Mouse (Mus musculus) G1E (cell line): Measurements from ENCODE around the gene Sycp2. TPM values are rescaled to one million over a fixed set of nuclear protein-coding genes. Genes with fewer than 3 reads are reported as not detected.

Experiments used
- ATAC-seq: 2 replicates; pipeline ENCODE4 v1.8.0; 2016; ENCODE audit warnings: mild to moderate bottlenecking; ENCODE audit not compliant: insufficient number of reproducible peaks, poor library complexity, low FRiP score, severe bottlenecking; ENCODE audit errors: extremely low read depth
- DNase-seq: peaks from one replicate; pipeline ENCODE4 v3.0.0; 2012; ENCODE audit warnings: low spot score
- H3K27me3 ChIP-seq: 2 replicates; pipeline ENCODE4 v1.6.1; 2012; ENCODE audit warnings: mild to moderate bottlenecking, low read length, inconsistent platforms; ENCODE audit not compliant: insufficient read depth
- H3K36me3 ChIP-seq: replicated peaks from 2 replicates; pipeline ENCODE3; 2012; ENCODE audit warnings: mild to moderate bottlenecking, inconsistent platforms
- H3K4me1 ChIP-seq: 2 replicates; pipeline ENCODE4 v1.6.1; 2012; ENCODE audit warnings: low read depth, low read length, inconsistent platforms, mixed read lengths; ENCODE audit not compliant: insufficient read depth
- H3K4me3 ChIP-seq: 2 replicates; pipeline ENCODE4 v1.5.1; 2012; ENCODE audit warnings: low read depth, mild to moderate bottlenecking, inconsistent platforms, low read length, moderate library complexity, mixed read lengths
- H3K9me3 ChIP-seq: replicated peaks from 2 replicates; pipeline ENCODE4 v1.6.1; 2012; ENCODE audit warnings: inconsistent platforms
- CTCF ChIP-seq: IDR thresholded peaks from 2 replicates; pipeline ENCODE4 v1.5.1; 2012; ENCODE audit warnings: low read depth, low read length, inconsistent platforms, mixed read lengths
- GATA1 ChIP-seq: IDR thresholded peaks from 2 replicates; pipeline ENCODE4 v1.6.1; 2012; ENCODE audit warnings: borderline replicate concordance, low read length, inconsistent platforms, mixed read lengths
- GATA2 ChIP-seq: IDR thresholded peaks from 2 replicates; pipeline ENCODE4 v1.6.1; 2012; ENCODE audit warnings: low read depth, low read length, inconsistent platforms, borderline replicate concordance
- POLR2AphosphoS5 ChIP-seq: IDR thresholded peaks from 2 replicates; pipeline ENCODE4 v1.6.1; 2012; ENCODE audit warnings: low read depth, low read length, inconsistent platforms; ENCODE audit not compliant: insufficient replicate concordance
- TAL1 ChIP-seq: conservative IDR thresholded peaks from 2 replicates; pipeline ENCODE4 v1.6.1; 2012; ENCODE audit warnings: low read depth, low read length, inconsistent platforms, mixed read lengths
- polyA plus RNA-seq: library from polyadenylated mRNA; stranded (reverse); fragments of >175 nt; gene quantifications from 2 replicates; pipeline ENCODE4 v1.2.3, GENCODE M21; 2012
- total RNA-seq, 2 experiments: library from RNA; stranded (forward) in 1 of 2; stranded (reverse) in 1 of 2; fragments of 200-1000 nt in 1 of 2; fragments of >200 nt in 1 of 2; fragmentation: Nextera tagmentation in 1 of 2; gene quantifications; 2 replicates each; pipeline ENCODE4 v1.2.3; 2014 to 2017

The Sycp2 gene
- total and polyA plus RNA-seq, 3 experiments, result not detected

DNA sequence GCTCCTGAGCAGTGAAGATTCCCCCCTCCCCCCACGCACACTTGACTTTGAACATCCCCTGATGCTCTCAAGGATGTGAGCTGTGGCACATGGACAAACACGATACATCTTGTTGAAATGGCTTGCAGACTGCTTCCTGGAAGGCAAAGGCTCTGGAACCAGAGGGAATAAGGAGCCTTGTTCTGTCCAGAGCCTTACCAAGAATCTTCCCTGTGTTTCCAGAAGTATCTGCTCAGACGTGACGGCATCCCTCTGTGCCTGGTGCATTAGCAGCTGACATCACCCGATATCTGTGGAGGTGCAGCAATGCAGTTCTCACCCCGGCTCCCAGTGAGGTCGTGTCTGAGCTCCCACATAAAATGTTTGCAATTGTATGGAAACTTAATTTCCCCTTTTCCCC is 87.7 kb downstream of the Sycp2 start:
- Histone ChIP-seq H3K4me3 (no peak overlapping the region), H3K9me3 (peaks cover 99% of the 10 kb centered on the region), H3K36me3 (no peaks in the 10 kb centered on the region), H3K4me1 (no peaks in the 10 kb centered on the region), H3K27me3 (no peaks in the 10 kb centered on the region)
- ATAC-seq (no peak), DNase-seq (no peak)
- TF ChIP-seq CTCF (no peak), GATA1 (no peak), TAL1 (no peak), POLR2AphosphoS5 (no peak), GATA2 (no peak)

DNA sequence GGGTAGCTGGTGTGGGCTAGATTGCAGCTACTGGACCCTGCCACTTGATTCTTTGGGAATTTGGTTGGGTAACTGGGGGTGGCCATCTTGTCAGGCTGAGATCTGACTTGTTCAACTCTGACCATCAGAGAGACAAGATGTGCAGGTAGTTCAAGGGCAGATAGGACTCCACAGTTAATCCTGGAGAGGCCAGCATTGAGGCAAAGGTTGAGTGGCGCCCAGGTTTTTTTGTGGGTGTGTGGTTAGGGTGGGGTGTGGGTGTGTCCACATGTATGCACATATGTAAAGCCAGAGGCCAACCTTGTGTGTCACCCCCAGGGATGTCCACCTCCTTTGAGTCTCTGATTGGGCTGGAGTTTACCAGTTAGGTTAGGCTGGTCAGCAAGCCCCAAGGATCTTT is 91.2 kb downstream of the Sycp2 start:
- H3K27me3 ChIP-seq, result no peaks in the 10 kb centered on the region
- no peak for TF ChIP-seq TAL1
- TF ChIP-seq CTCF, result no peak
- no peak for TF ChIP-seq POLR2AphosphoS5
- no peak for TF ChIP-seq GATA1
- TF ChIP-seq GATA2, result no peak
- H3K36me3 ChIP-seq, result no peaks in the 10 kb centered on the region
- ATAC-seq (no peak), DNase-seq (no peak)
- peaks cover 96% of the 10 kb centered on the region for H3K9me3 ChIP-seq
- H3K4me1 ChIP-seq, result no peaks in the 10 kb centered on the region
- H3K4me3 ChIP-seq, result no peak overlapping the region

DNA sequence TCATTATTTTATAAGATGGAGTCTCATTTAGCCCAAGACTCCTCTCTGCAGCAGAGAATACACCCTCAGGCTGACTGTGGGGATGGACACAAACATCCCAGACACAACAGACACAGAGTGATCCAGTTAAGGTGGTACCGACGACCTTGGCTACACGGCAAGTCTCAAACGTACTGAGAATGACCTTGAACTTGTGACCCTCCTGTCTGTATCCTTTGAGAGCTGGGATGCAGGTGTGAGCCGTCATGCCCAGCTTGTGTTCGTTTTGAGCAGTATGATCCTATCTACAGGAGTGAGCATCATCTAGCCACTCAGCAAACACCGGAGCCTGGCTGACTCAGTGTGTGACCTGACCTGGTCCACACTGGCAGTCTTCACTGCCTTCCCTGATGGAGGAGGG is 93.9 kb downstream of the Sycp2 start:
- Histone ChIP-seq H3K4me1 (no peaks in the 10 kb centered on the region), H3K27me3 (no peaks in the 10 kb centered on the region), H3K9me3 (peaks cover 96% of the 10 kb centered on the region), H3K4me3 (no peak overlapping the region), H3K36me3 (no peaks in the 10 kb centered on the region)
- ATAC-seq (no peak), DNase-seq (no peak)
- TF ChIP-seq TAL1, result no peak
- no peak for TF ChIP-seq GATA2
- no peak for TF ChIP-seq GATA1
- TF ChIP-seq CTCF, result no peak
- TF ChIP-seq POLR2AphosphoS5, result no peak

DNA sequence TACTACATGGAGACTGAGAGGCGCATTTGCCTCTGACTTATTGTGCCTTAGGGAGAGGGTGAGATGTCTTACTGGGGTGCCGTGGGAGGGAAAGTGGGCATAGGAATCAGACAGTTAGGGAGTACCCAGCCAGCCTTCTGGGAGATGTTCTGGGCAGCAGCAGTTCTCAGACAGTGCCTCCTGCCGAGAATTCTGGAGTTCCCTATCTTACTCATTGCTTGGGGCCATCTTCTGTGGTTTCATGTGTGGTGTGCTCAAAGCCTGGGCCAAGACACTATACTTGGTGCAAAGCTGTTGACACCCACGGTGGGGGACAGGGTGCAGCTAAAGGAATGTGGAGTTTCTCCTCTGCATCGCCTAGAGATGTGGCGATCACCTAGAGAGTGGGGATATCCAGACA is 102.8 kb downstream of the Sycp2 start:
- H3K27me3 ChIP-seq, result no peaks in the 10 kb centered on the region
- no peak for ATAC-seq
- no peak for TF ChIP-seq GATA2
- TF ChIP-seq CTCF, result no peak
- TF ChIP-seq POLR2AphosphoS5, result no peak
- no peak for TF ChIP-seq TAL1
- H3K4me3 ChIP-seq, result no peak overlapping the region
- DNase-seq, result no peak
- H3K4me1 ChIP-seq, result no peaks in the 10 kb centered on the region
- peaks cover 82% of the 10 kb centered on the region for H3K9me3 ChIP-seq
- H3K36me3 ChIP-seq, result no peaks in the 10 kb centered on the region

DNA sequence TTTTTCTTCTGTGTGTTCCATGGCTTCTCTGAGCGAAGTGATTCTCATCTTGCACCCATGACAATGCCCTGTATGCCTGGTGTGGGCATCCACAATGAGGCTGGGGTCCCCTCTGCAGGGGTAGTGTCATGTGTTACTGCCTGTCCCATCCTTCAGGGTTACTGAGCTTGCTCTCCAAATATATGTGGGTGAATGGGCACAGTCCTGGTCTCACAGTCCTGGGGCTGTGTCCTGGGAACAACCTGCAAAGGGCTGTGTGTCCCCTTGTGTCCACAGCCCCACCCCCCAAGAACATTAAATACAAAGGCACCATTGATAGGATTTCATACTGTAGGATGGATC is 103.3 kb downstream of the Sycp2 start:
- Histone ChIP-seq H3K9me3 (peaks cover 79% of the 10 kb centered on the region), H3K4me1 (no peaks in the 10 kb centered on the region), H3K4me3 (no peak overlapping the region), H3K36me3 (no peaks in the 10 kb centered on the region), H3K27me3 (no peaks in the 10 kb centered on the region)
- ATAC-seq (no peak), DNase-seq (no peak)
- TF ChIP-seq GATA2 (no peak), CTCF (no peak), GATA1 (no peak), TAL1 (no peak), POLR2AphosphoS5 (no peak)

DNA sequence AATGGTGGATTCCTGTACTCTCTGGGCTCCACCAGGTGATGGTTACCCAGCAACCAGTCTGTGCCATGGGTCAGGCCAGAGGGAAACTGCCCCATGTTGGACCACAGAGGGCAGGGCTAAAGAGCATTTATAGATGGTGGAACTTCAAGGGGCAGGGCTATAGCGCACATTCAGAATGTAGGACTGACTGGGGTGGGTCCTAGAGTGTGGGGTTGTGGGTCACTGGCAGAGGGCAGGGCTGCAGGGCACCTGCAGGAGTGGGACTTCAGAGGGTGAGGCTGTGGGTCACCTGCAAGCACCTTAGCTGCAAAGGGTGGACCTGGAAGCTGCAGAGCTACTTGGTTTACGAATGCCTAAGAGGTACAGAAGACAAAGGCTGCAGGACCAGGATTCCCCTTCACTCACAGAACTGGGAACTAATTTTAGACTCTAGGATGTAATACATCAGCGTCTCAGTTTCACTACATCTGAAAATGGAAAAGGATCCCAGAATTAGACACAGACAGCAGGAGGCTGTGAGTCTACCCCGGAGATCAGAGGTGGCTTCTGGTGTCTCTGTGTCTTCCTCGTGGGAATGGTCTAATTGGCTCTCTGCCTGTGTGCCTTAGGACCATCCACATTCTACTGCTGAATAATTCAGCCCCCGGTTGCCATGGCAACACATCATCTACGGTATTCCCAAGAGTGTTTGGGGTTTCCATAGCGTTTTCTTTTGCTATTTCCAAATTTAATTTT is 103.9 kb downstream of the Sycp2 start:
- DNase-seq, result no peak
- peaks cover 77% of the 10 kb centered on the region for H3K9me3 ChIP-seq
- H3K4me3 ChIP-seq, result no peak overlapping the region
- H3K36me3 ChIP-seq, result no peaks in the 10 kb centered on the region
- TF ChIP-seq TAL1 (no peak), GATA1 (no peak), POLR2AphosphoS5 (no peak), GATA2 (no peak), CTCF (no peak)
- H3K4me1 ChIP-seq, result no peaks in the 10 kb centered on the region
- no peaks in the 10 kb centered on the region for H3K27me3 ChIP-seq
- ATAC-seq, result no peak

Other genes starting within 250 kb of the Sycp2 start
- gene Ppp1r3d, start 6.8 kb upstream of the Sycp2 start, total RNA-seq (2014; fragmentation: Nextera tagmentation), result not detected in 2 replicates
- 0.05 TPM in 1 of 2 replicates, not detected in the other for gene Ppp1r3d, start 6.8 kb upstream of the Sycp2 start, total RNA-seq (2017)
- gene Ppp1r3d, start 6.8 kb upstream of the Sycp2 start, polyA plus RNA-seq, result not detected in 2 replicates
- gene Fam217b, start 6.8 kb upstream of the Sycp2 start, total RNA-seq (2014; fragmentation: Nextera tagmentation), result not detected in 2 replicates
- 0.05 and 0.06 TPM in 2 replicates for gene Fam217b, start 6.8 kb upstream of the Sycp2 start, total RNA-seq (2017)
- gene Fam217b, start 6.8 kb upstream of the Sycp2 start, polyA plus RNA-seq, result 0.01 TPM in 1 of 2 replicates, not detected in the other
- gene Cdh26, start 22.8 kb upstream of the Sycp2 start, total RNA-seq (2014; fragmentation: Nextera tagmentation), result not detected in 2 replicates
- not detected in 2 replicates for gene Cdh26, start 22.8 kb upstream of the Sycp2 start, total RNA-seq (2017)
- not detected in 2 replicates for gene Cdh26, start 22.8 kb upstream of the Sycp2 start, polyA plus RNA-seq